Mouse (Mus musculus): ENCODE results near the gene Celsr1. TPM values are rescaled to one million over a fixed set of nuclear protein-coding genes. Genes with fewer than 3 reads are reported as not detected.

Gene Celsr1
- polyA plus RNA-seq, 1 experiment from 2014 or later = 5.1 TPM

DNA sequence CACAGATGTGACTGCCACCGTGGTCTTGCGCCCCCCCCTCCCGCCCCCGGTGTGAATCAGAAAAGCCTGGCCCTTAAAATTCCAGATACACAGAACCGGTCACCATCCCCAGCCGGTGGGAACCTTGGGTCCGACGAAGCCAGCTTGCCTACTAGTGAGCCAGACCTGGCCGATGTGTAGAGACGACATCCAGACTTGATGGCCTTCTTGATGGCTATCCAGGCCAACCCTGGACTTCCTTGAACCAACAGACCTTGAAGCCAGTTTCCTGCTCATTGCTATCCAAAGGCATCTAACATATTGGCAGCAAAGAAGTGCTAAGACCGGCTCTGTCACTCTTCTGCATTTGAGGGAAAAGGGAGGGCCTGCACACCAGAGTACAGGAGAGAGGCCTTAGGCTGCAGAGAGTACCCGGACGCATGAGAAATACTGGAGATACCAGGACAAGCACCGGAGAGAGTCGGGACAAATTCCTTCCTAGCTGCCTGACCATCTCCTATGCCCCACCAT lies 174.5 kb downstream of the Celsr1 start:
- Histone ChIP-seq H3K4me2 (replicated peaks; ENCODE audit: low read depth, low read length) (peak overlapping the region; percentile 81), H3K4me1 (replicated peaks; ENCODE audit: control insufficient read depth, insufficient read depth, low read length) (peaks cover 9% of the 10 kb centered on the region), H3K9me3 (ENCODE audit: control insufficient read depth, low read length) (no peaks in the 10 kb centered on the region), H3K27me3 (ENCODE audit: control insufficient read depth, insufficient read depth, low read length) (no peaks in the 10 kb centered on the region), H3K36me3 (ENCODE audit: control insufficient read depth, insufficient read depth, low read length) (0 out of 2 replicates have a peak, but pooled peaks cover 2% of the 10 kb centered on the region), H3K4me3 (ENCODE audit: low read depth, low read length) (peak overlapping the region; percentile 58), H3K9ac (ENCODE audit: low read depth, low read length) (peak overlapping the region; percentile 89), H3K27ac (ENCODE audit: low read depth, low read length) (peak overlapping the region; percentile 53; the same call in 1 of the 2 replicates)
- ATAC-seq (ENCODE audit: low FRiP score) (peak; percentile 37; the same call in 1 of the 2 replicates), DNase-seq (ENCODE audit: low spot score) (no peak)
- WGBS = 13% methylated on average over 15 of the region's 15 CpGs

DNA sequence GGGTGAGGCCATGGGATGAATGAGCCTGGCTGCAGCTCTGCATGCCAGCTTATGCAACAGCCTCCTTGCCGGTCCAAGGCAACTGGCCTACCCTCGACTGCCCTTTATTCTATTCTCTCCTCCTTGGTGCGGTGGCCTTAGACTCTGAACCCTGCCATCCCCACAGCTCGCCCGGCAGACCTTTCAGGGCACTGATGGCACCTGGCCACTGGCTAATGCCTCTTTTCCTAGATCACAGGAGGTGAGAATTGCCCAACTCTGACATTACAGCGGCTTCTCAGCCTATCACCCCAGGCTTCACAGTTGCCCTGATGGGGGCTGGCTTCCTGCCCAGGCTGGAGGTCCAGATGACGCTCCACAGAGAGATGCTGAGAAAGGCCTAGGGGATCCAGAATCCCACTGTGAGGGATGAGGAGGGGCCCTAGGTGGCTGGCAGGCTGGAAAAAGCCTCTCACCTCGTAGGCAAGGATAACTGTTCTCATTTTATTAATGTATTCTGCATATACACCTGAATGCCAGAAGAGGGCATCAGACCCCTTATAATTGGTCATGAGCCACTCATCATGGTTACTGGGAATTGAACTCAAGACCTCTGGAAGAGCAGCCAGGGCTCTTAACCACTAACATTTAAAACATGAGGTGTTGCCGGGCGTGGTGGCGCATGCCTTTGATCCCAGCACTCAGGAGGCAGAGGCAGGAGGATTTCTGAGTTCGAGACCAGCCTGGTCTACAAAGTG lies 181.8 kb downstream of the Celsr1 start:
- H3K27me3 ChIP-seq (ENCODE audit: control insufficient read depth, insufficient read depth, low read length) = no peaks in the 10 kb centered on the region
- no peak overlapping the region for H3K4me3 ChIP-seq (ENCODE audit: low read depth, low read length)
- no peaks in the 10 kb centered on the region for H3K4me1 ChIP-seq (replicated peaks; ENCODE audit: control insufficient read depth, insufficient read depth, low read length)
- H3K4me2 ChIP-seq (replicated peaks; ENCODE audit: low read depth, low read length) = no peak overlapping the region
- 79% methylated on average over 12 of the region's 12 CpGs for WGBS
- H3K9me3 ChIP-seq (ENCODE audit: control insufficient read depth, low read length) = no peaks in the 10 kb centered on the region
- DNase-seq (ENCODE audit: low spot score) (no peak), ATAC-seq (ENCODE audit: low FRiP score) (no peak)
- no peak overlapping the region for H3K27ac ChIP-seq (ENCODE audit: low read depth, low read length)
- H3K36me3 ChIP-seq (ENCODE audit: control insufficient read depth, insufficient read depth, low read length) = no peaks in the 10 kb centered on the region
- no peak overlapping the region for H3K9ac ChIP-seq (ENCODE audit: low read depth, low read length)

Other genes starting within 250 kb of the Celsr1 start
- 20.2 and 22.0 TPM in 2 replicates for gene Cdpf1, start 222.1 kb downstream of the Celsr1 start, polyA plus RNA-seq (2014; fragmentation: Nextera tagmentation; extraction: Ambion mirVana)
- gene Pkdrej, start 212.0 kb downstream of the Celsr1 start, polyA plus RNA-seq (2014; fragmentation: Nextera tagmentation; extraction: Ambion mirVana) = 0.02 and 0.10 TPM in 2 replicates
- gene Ttc38, start 201.5 kb downstream of the Celsr1 start, polyA plus RNA-seq (2014; fragmentation: Nextera tagmentation; extraction: Ambion mirVana) = 2.8 and 2.9 TPM in 2 replicates
- 26.8 and 33.9 TPM in 2 replicates for gene Gtse1, start 174.0 kb downstream of the Celsr1 start, polyA plus RNA-seq (2014; fragmentation: Nextera tagmentation; extraction: Ambion mirVana)
- gene Trmu, start 154.5 kb downstream of the Celsr1 start, polyA plus RNA-seq (2014; fragmentation: Nextera tagmentation; extraction: Ambion mirVana) = 30.4 and 34.6 TPM in 2 replicates
- 8.7 and 10.1 TPM in 2 replicates for gene Gramd4, start 23.9 kb upstream of the Celsr1 start, polyA plus RNA-seq (2014; fragmentation: Nextera tagmentation; extraction: Ambion mirVana)
- gene Cerk, start 152.4 kb upstream of the Celsr1 start, polyA plus RNA-seq (2014; fragmentation: Nextera tagmentation; extraction: Ambion mirVana) = 16.9 and 18.4 TPM in 2 replicates
- gene Tbc1d22a, start 180.7 kb upstream of the Celsr1 start, polyA plus RNA-seq (2014; fragmentation: Nextera tagmentation; extraction: Ambion mirVana) = 7.3 and 8.3 TPM in 2 replicates

Data from hindbrain, embryonic 11.5 days (tissue).